Mouse (Mus musculus): Measurements from ENCODE around the gene St6galnac4.

DNA sequence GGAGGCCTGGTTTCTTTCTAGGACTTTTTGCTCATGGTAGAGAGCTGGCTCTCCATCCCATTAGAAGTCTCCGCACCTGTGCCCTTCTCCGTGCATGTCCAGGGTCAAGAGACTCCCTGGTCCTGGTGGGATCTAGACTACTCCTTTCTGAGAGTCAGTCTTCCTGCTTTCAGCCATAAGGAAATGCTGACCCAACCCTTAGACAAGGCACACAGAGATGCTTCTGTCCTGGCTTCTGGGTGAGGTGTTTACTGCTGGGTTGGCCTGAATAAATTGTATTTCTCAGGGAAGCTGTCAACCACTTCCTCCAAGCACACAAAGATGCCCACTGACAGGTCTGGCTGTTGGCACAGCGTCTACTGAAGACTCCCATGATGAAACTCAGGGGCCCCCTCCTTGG lies 12.5 kb downstream of the St6galnac4 start, which contains the start of gene St6galnac6:
- TF ChIP-seq CTCF (IDR thresholded peaks at IDR 0.05; ENCODE audit: low read depth, low read length) (no peak), POLR2A (IDR thresholded peaks at IDR 0.05; ENCODE audit: extremely low read depth, insufficient read depth, low read length) (no peak)
